Mouse (Mus musculus): ENCODE results near the gene Ldb2. TPM values are rescaled to one million over a fixed set of nuclear protein-coding genes. Genes with fewer than 3 reads are reported as not detected.

The Ldb2 gene
- polyA plus RNA-seq, 1 experiment = not detected

DNA sequence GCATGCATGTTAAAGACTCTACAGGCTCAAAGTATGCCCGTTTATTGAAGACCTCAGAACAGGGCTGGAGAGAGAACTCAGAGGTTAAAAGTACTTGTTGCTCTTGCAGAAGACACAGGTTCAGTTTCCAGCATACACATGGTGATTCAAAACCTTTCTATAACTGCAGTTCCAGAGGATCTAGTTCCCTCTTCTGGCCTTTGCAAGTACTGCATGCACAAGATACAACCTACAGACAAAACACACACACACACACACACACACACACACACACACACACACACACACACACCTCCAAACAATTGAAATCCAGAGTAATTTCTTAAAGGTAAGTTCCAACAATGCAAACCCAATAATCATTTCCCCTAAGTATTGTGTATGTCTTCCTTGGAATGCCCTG is 142.8 kb downstream of the Ldb2 start:
- H3K27ac ChIP-seq (ENCODE audit: insufficient read depth, low read depth, low read length) = no peak overlapping the region
- TF ChIP-seq POLR2A (IDR thresholded peaks at IDR 0.05; ENCODE audit: borderline replicate concordance, low read depth, low read length) (no peak), CTCF (IDR thresholded peaks at IDR 0.05; ENCODE audit: low read depth, low read length) (no peak)

DNA sequence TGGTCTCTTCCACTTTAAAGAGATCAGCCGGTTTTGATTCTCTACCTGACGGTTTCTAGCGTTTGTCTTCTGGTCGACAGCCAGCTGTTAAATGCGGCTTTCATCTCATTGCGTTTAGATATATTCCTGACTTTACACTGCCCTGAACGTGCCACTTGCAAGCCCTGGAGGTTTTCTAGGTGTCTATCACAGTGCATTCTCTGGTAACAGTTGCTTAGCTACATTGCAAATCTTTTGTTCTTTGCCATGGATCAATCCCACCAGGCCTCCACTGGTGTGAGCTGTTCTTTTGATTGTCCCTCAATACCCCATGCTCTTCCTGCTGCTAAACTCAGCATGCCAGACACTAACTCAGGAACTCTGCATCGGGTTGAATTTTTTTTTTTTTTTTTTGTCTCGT is 145.1 kb downstream of the Ldb2 start:
- Histone ChIP-seq H3K4me1 (ENCODE audit: control insufficient read depth, insufficient read depth, low read length) (no peaks in the 10 kb centered on the region), H3K4me3 (ENCODE audit: insufficient read depth, low read length) (no peak overlapping the region), H3K27ac (ENCODE audit: insufficient read depth, low read depth, low read length) (no peak overlapping the region)
- no peak for TF ChIP-seq POLR2A (IDR thresholded peaks at IDR 0.05; ENCODE audit: borderline replicate concordance, low read depth, low read length)
- no peak for TF ChIP-seq CTCF (IDR thresholded peaks at IDR 0.05; ENCODE audit: low read depth, low read length)

More for the DNA sequence above, 142.8 kb downstream of the Ldb2 start:
- Histone ChIP-seq H3K4me1 (ENCODE audit: control insufficient read depth, insufficient read depth, low read length) (no peaks in the 10 kb centered on the region), H3K4me3 (ENCODE audit: insufficient read depth, low read length) (no peak overlapping the region)

DNA sequence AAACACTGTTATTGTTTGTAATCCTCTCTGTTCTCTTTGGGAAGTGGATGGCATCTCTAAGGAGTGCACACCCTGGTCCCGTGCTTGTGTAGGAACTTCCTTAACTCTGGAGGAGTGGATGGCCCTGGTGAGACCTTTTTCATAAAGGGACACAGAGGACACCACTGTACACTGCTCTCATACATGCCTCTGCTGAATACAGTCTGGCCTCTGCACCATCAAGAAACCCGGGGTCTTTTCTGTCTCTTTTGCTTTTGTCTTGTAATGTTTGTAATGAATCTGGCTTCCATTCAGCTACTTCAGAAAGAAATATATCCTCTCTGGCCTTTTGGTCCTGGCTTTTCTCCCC is 152.7 kb downstream of the Ldb2 start:
- H3K27ac ChIP-seq (ENCODE audit: insufficient read depth, low read depth, low read length) = no peak overlapping the region
- H3K4me3 ChIP-seq (ENCODE audit: insufficient read depth, low read length) = no peak overlapping the region
- TF ChIP-seq CTCF (IDR thresholded peaks at IDR 0.05; ENCODE audit: low read depth, low read length) (no peak), POLR2A (IDR thresholded peaks at IDR 0.05; ENCODE audit: borderline replicate concordance, low read depth, low read length) (no peak)

DNA sequence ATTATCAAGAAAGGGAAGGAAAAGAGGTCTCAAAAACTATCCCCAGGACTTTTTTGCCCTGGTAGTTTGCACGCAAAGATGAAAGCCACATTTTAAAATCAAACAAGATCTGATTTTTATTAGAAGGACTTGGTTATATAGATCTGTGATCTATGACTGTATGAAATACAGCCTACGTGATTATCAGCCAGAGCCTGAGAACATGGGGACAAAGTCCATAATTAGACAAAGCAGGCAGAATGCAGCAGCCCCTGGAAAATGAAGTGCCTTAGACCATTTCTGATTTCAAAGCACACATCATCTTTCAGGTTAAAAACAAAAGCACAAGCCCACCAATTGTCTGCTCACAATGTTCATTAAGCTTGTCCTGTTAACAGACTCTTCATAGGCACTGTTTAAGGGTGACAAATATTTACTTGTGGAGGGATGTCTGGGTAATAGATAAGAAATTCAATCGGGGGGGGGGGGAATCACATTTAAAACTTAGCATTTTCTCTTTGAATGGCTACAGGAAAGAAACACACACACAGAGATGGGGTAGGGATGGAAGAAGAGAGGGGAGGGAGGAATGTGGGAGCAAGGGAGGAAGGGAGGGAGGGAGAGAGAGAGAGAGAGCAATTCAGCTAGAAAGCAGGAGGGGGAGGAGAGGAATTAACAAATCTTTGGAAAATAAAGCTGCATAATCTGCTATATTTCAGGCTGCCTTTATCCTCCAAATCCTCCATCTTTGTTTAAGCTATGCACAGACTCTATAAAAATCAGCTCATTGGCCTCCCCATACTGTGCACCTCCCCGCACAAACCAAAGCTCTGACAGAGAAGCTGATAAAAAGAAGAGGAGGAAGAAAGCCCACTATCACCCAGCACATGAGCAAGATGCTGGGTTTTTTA is 153.3 kb downstream of the Ldb2 start:
- TF ChIP-seq CTCF (IDR thresholded peaks at IDR 0.05; ENCODE audit: low read depth, low read length) (no peak), POLR2A (IDR thresholded peaks at IDR 0.05; ENCODE audit: borderline replicate concordance, low read depth, low read length) (no peak)
- no peak overlapping the region for H3K4me3 ChIP-seq (ENCODE audit: insufficient read depth, low read length)
- no peaks in the 10 kb centered on the region for H3K4me1 ChIP-seq (ENCODE audit: control insufficient read depth, insufficient read depth, low read length)
- no peak overlapping the region for H3K27ac ChIP-seq (ENCODE audit: insufficient read depth, low read depth, low read length)

More for the DNA sequence above, 152.7 kb downstream of the Ldb2 start:
- no peaks in the 10 kb centered on the region for H3K4me1 ChIP-seq (ENCODE audit: control insufficient read depth, insufficient read depth, low read length)

DNA sequence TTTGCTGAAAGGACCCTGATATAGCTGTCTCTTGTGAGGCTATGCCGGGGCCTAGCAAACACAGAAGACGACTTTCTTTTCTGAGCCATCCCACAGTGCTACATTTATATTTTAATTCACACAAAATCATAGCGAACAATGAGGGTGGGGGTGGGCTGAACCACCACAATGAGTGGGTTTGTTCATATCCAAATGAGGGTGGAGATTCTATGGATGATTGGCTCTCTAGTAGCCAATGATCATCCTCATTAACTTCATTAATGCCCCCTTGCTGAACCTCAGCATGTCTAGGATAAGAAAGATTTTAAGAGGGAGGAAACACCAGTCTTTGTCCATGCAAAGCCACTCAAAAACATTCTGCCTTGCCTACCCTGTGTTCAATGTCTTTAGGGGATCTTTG is 156.4 kb downstream of the Ldb2 start:
- TF ChIP-seq CTCF (IDR thresholded peaks at IDR 0.05; ENCODE audit: low read depth, low read length) = no peak
- no peak for TF ChIP-seq POLR2A (IDR thresholded peaks at IDR 0.05; ENCODE audit: borderline replicate concordance, low read depth, low read length)
- no peak overlapping the region for H3K4me3 ChIP-seq (ENCODE audit: insufficient read depth, low read length)
- no peak overlapping the region for H3K27ac ChIP-seq (ENCODE audit: insufficient read depth, low read depth, low read length)
- no peaks in the 10 kb centered on the region for H3K4me1 ChIP-seq (ENCODE audit: control insufficient read depth, insufficient read depth, low read length)

DNA sequence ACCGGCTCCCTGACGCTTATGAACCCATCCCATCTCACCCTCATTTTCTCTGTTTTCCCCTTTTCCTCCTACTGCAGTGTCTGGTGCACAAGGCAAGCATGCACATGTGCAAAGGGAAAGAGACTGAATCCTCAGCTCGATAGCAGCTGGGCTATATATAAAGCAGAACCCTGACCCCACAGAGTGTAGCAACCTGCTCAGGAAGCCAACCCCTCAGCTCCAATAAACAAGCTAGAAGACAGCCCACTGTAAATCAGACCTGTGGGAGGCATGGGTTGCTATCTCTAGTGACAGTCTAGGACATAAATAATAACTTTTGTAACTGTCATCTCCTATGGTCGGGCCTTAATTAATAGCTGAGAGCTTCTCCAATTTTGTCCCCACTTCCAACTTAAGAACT is 158.4 kb downstream of the Ldb2 start:
- H3K4me3 ChIP-seq (ENCODE audit: insufficient read depth, low read length) = no peak overlapping the region
- H3K4me1 ChIP-seq (ENCODE audit: control insufficient read depth, insufficient read depth, low read length) = no peaks in the 10 kb centered on the region
- no peak for TF ChIP-seq POLR2A (IDR thresholded peaks at IDR 0.05; ENCODE audit: borderline replicate concordance, low read depth, low read length)
- TF ChIP-seq CTCF (IDR thresholded peaks at IDR 0.05; ENCODE audit: low read depth, low read length) = no peak
- H3K27ac ChIP-seq (ENCODE audit: insufficient read depth, low read depth, low read length) = no peak overlapping the region

DNA sequence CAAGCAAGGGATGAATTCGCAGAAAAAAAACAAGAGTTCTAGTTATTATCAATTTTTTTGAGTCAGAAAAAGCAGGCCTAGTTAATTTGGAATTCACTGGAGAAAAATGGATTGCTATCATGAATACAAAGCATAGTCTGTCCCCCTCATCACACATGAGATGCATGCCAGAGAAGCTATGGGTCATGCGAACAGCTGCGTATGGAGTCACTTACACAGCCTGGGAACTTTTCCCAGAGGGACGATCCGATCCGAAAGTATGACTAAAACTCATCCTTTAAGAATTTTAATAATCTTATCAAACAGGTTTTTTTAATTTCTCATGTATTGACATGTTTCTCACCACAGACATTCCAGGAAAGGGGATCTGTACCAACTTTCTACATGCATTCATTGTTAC is 163.9 kb downstream of the Ldb2 start:
- Histone ChIP-seq H3K4me1 (ENCODE audit: control insufficient read depth, insufficient read depth, low read length) (no peaks in the 10 kb centered on the region), H3K27ac (ENCODE audit: insufficient read depth, low read depth, low read length) (no peak overlapping the region), H3K4me3 (ENCODE audit: insufficient read depth, low read length) (no peak overlapping the region)
- TF ChIP-seq CTCF (IDR thresholded peaks at IDR 0.05; ENCODE audit: low read depth, low read length) (no peak), POLR2A (IDR thresholded peaks at IDR 0.05; ENCODE audit: borderline replicate concordance, low read depth, low read length) (no peak)

DNA sequence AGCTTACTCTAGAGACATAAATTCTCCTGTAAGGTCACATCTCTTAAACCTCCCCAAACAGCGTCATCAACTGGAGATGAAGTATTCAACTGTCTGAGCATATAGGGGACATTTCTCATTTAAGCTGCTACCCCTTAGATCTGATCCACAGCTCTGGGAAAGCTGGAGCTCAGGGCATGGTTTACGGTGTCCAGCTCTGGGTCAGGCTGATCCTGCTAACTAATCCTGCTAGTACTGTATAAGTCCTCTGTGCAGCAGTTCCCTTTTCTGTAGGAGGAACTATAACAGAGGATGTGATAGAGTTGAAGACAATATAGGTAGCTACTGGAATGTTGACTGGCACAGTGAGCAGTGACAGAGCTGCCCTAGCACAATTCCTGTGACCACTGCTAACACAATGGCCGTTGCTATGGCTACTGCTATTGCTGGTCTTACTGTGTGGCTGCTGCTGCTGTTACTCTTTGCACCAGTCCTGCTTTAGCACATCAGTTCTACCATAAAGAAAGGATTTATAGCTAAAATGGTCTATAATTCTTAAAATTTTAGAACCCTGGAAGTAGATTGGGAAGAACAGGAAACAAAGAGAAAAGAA is 170.3 kb downstream of the Ldb2 start:
- no peak overlapping the region for H3K27ac ChIP-seq (ENCODE audit: insufficient read depth, low read depth, low read length)
- no peak for TF ChIP-seq POLR2A (IDR thresholded peaks at IDR 0.05; ENCODE audit: borderline replicate concordance, low read depth, low read length)
- TF ChIP-seq CTCF (IDR thresholded peaks at IDR 0.05; ENCODE audit: low read depth, low read length) = no peak
- no peaks in the 10 kb centered on the region for H3K4me1 ChIP-seq (ENCODE audit: control insufficient read depth, insufficient read depth, low read length)
- H3K4me3 ChIP-seq (ENCODE audit: insufficient read depth, low read length) = no peak overlapping the region

DNA sequence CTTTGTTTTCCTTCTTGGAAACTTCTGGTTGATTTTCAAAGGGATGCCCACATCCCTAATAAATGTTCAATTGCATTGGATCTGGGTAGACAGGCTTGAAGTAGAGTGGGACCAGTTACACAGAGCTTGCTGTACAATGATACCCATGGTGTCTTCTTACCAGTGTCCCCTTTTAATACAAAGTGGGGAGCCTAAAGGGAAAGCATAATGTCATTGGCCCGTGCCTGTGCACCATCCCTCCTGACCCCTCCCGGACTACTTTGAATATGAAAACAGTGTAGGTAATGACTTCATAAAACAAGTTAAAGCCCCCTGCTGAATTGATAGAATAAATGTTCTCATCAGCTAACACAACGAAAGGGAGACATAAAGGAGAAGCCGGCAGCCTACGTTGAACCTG is 172.0 kb downstream of the Ldb2 start:
- TF ChIP-seq POLR2A (IDR thresholded peaks at IDR 0.05; ENCODE audit: borderline replicate concordance, low read depth, low read length) (no peak), CTCF (IDR thresholded peaks at IDR 0.05; ENCODE audit: low read depth, low read length) (no peak)
- Histone ChIP-seq H3K4me3 (ENCODE audit: insufficient read depth, low read length) (no peak overlapping the region), H3K4me1 (ENCODE audit: control insufficient read depth, insufficient read depth, low read length) (no peaks in the 10 kb centered on the region), H3K27ac (ENCODE audit: insufficient read depth, low read depth, low read length) (no peak overlapping the region)

DNA sequence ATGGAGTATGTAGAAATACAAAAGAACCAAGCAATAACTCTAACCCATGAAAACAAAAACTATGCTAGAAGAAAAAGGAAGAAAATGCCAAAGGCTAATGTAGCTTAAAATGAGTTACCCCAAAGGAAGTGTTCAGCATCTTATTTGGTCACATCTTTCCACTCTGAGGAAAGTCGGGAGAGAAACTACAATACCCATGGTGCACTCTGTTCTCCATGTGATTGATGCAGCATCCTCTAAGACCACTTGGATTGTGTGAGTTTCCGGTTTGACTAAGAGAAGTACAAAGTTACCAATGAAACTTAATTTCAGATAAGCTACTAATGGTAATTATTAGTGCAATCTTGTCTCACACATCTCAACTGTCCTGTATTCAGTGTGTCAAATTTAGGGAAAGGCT is 172.6 kb downstream of the Ldb2 start:
- Histone ChIP-seq H3K4me1 (ENCODE audit: control insufficient read depth, insufficient read depth, low read length) (no peaks in the 10 kb centered on the region), H3K4me3 (ENCODE audit: insufficient read depth, low read length) (no peak overlapping the region), H3K27ac (ENCODE audit: insufficient read depth, low read depth, low read length) (no peak overlapping the region)
- TF ChIP-seq CTCF (IDR thresholded peaks at IDR 0.05; ENCODE audit: low read depth, low read length) (no peak), POLR2A (IDR thresholded peaks at IDR 0.05; ENCODE audit: borderline replicate concordance, low read depth, low read length) (no peak)

Measured in bone marrow macrophage, adult 2 months (primary cell).